Mouse (Mus musculus): ENCODE results near the gene Mbnl1.

The Mbnl1 gene

DNA sequence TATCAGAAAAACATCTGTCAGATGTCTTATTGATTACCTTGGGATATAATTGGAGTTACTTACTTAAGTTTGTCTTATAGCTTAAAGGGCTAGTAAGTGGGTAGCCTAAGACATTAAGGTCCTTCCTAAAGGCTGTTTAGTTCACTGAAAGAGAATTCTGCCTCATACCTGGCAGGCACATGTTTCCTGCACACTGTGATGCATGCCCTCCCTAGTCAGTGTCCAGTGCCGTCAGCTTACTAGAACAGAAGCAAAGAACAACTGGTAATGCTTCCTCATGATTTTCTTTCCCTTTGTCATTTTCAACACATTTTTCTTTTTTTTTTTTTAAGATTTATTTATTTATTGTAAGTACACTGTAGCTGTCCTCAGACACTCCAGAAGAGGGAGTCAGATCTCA, 51.5 kb downstream of the Mbnl1 start:
- DNase-seq = no peak

GRCm38 (mm10) chr3:60531286-60531685, 58.7 kb downstream of the Mbnl1 start:
- DNase-seq = no peak

- no peak for DNase-seq
Observed at GRCm38 (mm10) chr3:60531826-60532225, 59.2 kb downstream of the Mbnl1 start.

DNA sequence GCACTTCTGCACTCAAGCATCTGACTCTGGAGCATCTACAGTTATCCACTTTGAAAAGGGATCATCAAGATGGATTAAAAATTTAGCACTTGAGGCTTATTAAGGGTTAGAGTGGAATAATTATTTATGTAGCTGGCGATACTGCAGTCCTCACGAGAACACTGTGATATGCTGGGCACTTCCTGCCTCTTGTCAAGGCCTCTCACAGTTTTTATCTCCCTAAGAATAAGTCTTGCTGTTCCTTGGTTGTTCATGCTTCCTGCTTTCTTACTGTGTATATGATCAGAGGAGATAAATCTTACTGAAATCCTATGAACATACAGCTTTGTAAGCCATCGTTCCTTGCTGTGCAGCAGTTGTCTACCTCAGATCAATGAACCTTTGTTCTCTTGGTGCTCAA, 62.6 kb downstream of the Mbnl1 start:
- DNase-seq = no peak

GRCm38 (mm10) chr3:60537063-60537462, 64.4 kb downstream of the Mbnl1 start:
- DNase-seq = no peak

- no peak for DNase-seq
Observed at GRCm38 (mm10) chr3:60538214-60538971, 65.8 kb downstream of the Mbnl1 start.

DNA sequence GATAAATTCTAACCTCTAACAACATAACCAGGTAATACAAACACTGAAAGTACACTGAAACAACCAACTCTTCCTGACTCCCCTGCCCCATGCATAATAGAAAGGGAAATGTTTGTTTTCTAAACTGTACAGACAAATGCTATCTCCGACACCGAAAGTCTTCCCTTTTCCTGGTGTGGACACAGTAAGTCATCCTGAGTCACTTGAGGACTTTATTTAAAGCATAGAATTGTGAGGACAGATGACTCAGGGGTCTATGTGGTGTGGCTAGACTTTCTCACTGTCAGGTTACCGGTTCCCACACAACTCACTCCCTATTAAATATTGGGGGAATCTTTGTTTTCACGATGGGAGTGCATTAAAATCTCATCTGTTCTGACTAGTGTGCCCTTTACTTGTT, 68.5 kb downstream of the Mbnl1 start:
- no peak for DNase-seq

GRCm38 (mm10) chr3:60546196-60546595, 73.6 kb downstream of the Mbnl1 start:
- no peak for DNase-seq

DNA sequence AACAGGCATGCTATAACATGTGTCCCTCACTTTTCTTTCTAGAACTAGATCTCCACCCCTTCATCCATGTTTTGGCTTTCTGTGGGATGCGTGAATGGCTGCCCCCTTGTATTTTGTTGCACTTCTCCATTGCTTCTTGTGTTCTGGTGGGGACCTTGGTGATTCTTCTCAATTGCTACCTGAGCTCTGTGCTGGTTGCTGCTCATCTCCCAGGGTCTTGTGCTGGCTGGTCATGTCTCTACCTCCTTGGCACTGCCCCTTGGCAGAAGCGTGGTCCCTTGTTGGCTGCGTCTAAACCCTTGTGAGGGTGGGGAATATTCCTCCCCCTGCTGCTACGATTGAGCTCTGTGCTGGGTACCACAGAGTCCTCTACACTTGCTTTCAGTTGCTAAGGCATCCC, 74.3 kb downstream of the Mbnl1 start:
- DNase-seq = no peak

- no peak for DNase-seq
Observed at GRCm38 (mm10) chr3:60550492-60550891, 77.9 kb downstream of the Mbnl1 start.

DNA sequence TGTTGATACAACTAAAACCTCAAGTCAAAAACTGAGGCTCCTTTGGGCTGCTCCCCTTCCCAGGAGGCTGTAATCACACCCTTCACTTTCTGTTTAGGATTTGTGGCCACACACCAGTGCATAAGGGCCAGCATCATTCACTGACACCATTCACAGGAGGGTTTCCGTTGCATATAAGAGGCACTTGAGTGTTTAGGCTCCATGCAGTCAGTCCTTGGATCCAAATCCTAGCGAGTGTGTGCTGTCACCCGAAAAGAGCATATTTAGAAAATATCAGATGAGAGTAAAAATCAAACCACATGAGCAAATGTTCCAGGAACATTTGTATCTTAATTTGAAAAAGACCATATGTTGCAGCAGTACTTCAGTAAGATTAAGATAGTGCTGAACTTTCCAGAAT, 79.0 kb downstream of the Mbnl1 start:
- DNase-seq = no peak

DNA sequence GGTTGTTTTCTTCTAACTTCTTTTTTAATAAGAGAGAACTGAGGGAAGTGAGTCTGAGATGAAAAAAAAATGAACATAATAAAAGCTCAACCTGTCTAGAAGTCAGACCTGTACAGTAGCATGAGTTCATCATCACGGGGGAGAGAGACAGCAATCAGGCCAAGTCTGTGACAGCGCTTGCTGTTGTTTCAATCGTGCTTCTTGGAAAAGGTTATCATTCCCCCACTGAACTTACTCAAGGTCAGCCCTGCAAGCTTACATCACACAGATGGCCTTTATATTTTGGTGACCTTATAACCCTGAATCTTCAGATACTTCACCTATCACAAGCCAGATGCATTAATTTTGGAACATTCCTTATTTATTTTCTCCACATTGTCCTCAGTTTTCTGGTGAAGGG, 80.4 kb downstream of the Mbnl1 start:
- DNase-seq = no peak

GRCm38 (mm10) chr3:60556596-60556995, 84.0 kb downstream of the Mbnl1 start:
- DNase-seq = no peak

- DNase-seq = no peak
Observed at GRCm38 (mm10) chr3:60558252-60558862, 85.7 kb downstream of the Mbnl1 start.

DNA sequence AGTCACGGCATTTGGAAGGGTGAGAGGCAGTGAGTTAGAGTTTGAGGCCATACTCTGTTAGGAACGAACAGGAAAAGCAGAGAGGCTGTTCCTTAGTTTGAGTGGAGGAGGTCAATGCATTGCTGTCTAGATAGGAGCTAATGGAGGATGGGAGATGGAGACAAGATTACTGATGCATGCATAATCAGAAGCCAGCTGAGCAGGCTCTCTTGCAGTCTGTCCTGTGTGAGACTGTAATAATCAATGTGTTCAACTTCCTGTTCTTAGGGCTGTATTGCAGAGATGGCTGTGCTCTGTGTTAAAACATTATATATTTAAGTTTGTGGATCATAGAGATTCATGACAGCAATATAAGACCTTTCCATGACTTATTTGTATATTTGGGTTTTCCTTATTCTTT, 87.1 kb downstream of the Mbnl1 start:
- DNase-seq = no peak

DNA sequence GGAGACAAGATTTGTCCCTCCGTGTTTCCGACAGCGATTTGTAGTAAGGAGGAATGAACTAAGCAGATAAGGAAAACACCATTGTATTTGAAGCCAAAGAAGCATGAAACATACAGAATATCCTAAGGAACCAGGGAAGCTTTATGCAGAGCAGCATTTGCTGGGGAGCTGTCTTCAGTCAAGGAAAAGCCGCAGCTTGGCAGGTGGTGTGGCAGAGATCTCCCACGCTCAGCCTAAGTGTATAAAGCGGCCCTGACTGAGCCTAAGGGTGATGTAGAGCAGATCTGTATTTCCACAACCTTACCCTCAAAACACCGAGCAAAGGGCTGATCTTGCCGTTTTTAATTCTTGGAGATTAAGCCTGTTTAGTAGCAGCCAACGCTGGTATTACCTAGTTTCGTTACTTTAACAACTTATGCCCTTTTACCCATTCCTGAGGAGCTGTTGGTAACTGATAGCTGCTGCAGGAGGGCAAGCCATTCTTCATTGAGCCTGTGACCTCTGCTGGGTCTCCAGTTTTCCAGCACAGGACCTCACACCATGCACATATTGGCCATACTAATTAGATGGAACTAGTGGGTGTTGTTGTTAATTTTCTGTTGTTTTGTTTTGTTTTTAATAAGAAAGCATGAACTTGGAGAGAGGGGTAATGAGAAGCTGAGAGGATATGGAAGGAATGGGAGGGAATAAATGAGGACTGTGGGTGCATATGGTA, 91.1 kb downstream of the Mbnl1 start:
- DNase-seq = no peak

- no peak for DNase-seq
Observed at GRCm38 (mm10) chr3:60564244-60564643, 91.6 kb downstream of the Mbnl1 start.

- DNase-seq = no peak
Observed at GRCm38 (mm10) chr3:60565204-60565603, 92.6 kb downstream of the Mbnl1 start.

- DNase-seq = no peak
Observed at GRCm38 (mm10) chr3:60565950-60566349, 93.3 kb downstream of the Mbnl1 start.

DNA sequence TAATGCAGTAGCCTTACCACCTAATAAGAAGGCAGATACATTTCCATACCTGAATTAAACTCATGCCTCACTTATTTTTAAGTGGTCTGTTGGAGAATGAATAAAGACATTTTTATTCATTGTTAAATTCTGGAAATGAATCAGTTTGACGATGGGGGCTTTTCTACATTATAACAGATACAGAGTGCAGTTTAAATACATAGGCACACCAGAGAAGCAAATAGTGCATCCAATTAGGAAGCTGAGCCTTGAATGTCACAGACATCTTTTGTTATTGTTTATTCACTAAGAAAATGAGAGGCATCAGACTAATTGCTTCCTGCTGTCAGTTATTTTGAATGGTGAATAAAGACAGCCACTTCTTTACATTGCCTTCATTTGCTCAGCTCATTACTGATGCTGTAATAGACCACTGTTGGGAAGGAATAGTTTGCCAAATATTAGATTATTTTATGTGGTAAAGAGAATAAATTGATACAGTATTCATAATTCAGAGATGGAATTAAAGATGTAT, 95.6 kb downstream of the Mbnl1 start:
- DNase-seq = no peak

DNA sequence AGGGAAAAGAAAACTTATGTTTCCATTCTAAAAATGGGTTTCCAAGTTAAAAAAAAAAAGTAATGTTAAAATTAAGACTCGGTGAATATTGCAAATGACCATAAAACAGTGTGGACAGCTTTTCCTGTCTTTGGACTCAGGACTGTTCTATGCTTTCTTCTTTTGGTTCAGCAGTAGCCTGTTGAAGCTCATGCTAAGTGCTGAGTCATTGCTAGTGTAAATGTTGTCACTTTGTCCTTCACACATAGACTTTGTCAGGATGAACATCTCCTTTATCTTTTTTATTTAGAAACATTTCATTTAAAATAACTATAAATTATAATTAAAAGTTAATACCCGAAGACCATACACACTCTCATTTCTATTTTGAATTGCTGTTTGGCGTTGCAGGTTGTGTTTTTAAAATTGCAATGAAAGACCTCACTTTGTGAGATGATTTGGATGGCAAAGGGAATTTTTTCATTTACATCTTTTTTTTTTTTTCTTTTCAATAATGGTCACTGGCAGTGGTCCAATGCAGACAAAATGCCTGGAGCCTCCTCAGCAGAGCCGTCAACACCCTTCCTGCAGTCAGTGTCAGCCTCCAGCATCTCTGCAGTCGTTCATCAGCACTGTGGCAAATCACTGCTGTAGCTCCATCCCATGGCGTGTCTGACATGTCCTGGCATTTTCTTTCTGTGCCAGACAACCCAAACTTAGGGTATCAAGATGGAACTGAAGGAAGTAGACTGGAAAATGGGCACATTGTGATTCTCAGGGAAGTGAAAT, 96.4 kb downstream of the Mbnl1 start:
- no peak for DNase-seq

GRCm38 (mm10) chr3:60569781-60570180, 97.2 kb downstream of the Mbnl1 start:
- no peak for DNase-seq

- DNase-seq = peak; percentile 53
Observed at GRCm38 (mm10) chr3:60570491-60571022, 97.9 kb downstream of the Mbnl1 start.
